Mouse (Mus musculus): ENCODE data around the gene Gmnn.
A peak's percentile ranks its signal among the peaks of the same experiment; 100 is the strongest.

Gene Gmnn

GRCm38 (mm10) chr13:24760351-24760870 lies 1.3 kb downstream of the Gmnn start:
- peak; percentile 12 to 17 for DNase-seq

- DNase-seq: no peak
Measured at GRCm38 (mm10) chr13:24759451-24759850, 2.3 kb downstream of the Gmnn start.

- no peak for DNase-seq
Measured at GRCm38 (mm10) chr13:24757820-24758564, 3.7 kb downstream of the Gmnn start.

- DNase-seq: no peak
Measured at GRCm38 (mm10) chr13:24756756-24757155, 5.0 kb downstream of the Gmnn start.

- DNase-seq: no peak
Measured at GRCm38 (mm10) chr13:24751396-24751795, 10.3 kb downstream of the Gmnn start.

GRCm38 (mm10) chr13:24750807-24751206 lies 10.9 kb downstream of the Gmnn start:
- no peak for DNase-seq

- DNase-seq: no peak
Measured at GRCm38 (mm10) chr13:24747823-24748222, 13.9 kb downstream of the Gmnn start.

- DNase-seq: no peak
Measured at GRCm38 (mm10) chr13:24741028-24741427, 20.7 kb downstream of the Gmnn start, which contains the start of gene Armh2. Armh2 (plus strand) TSS chr13:24741232.

- DNase-seq: no peak
Measured at GRCm38 (mm10) chr13:24735608-24736131, 26.1 kb downstream of the Gmnn start.

- DNase-seq: no peak
Measured at GRCm38 (mm10) chr13:24734502-24734901, 27.2 kb downstream of the Gmnn start.

GRCm38 (mm10) chr13:24729128-24729527 lies 32.6 kb downstream of the Gmnn start:
- no peak for DNase-seq

GRCm38 (mm10) chr13:24724395-24724759 lies 37.3 kb downstream of the Gmnn start:
- no peak for DNase-seq

GRCm38 (mm10) chr13:24723699-24724394 lies 37.9 kb downstream of the Gmnn start:
- peak; percentile 37 to 55 for DNase-seq

GRCm38 (mm10) chr13:24721502-24721901 lies 40.2 kb downstream of the Gmnn start:
- DNase-seq: peak in 1 of 2 experiments; percentile 24

- DNase-seq: no peak
Measured at GRCm38 (mm10) chr13:24717677-24718076, 44.0 kb downstream of the Gmnn start.

GRCm38 (mm10) chr13:24716441-24716840 lies 45.3 kb downstream of the Gmnn start:
- no peak for DNase-seq

- no peak for DNase-seq
Measured at GRCm38 (mm10) chr13:24715601-24716000, 46.1 kb downstream of the Gmnn start.

GRCm38 (mm10) chr13:24714360-24714885 lies 47.3 kb downstream of the Gmnn start:
- no peak for DNase-seq

- DNase-seq: peak; percentile 89 to 95
Measured at GRCm38 (mm10) chr13:24713434-24714000, 48.2 kb downstream of the Gmnn start.

GRCm38 (mm10) chr13:24712581-24713130 lies 49.1 kb downstream of the Gmnn start:
- DNase-seq: peak; percentile 43 to 46

- DNase-seq: no peak
Measured at GRCm38 (mm10) chr13:24710968-24711367, 50.8 kb downstream of the Gmnn start.

- DNase-seq: no peak
Measured at GRCm38 (mm10) chr13:24709656-24710396, 51.9 kb downstream of the Gmnn start.

Measured in kidney, postnatal 36 days (tissue).